Mouse (Mus musculus) heart, embryonic 15.5 days (tissue): ENCODE results near the gene Ppil6. TPM values are rescaled to one million over a fixed set of nuclear protein-coding genes. Genes with fewer than 3 reads are reported as not detected.
A peak's percentile ranks its signal among the peaks of the same experiment; 100 is the strongest.

Experiments used
- ATAC-seq: fragments of 200-750 bp; cut with Nextera tagmentation; replicated peaks from 2 replicates; pipeline ENCODE4 v1.8.0; 2017; ENCODE audit warnings: low read depth, moderate TSS enrichment; ENCODE audit not compliant: insufficient number of reproducible peaks, insufficient read depth, low FRiP score
- H3K27ac ChIP-seq: fragments of 300-500 bp; sonication (generic); 2 replicates; pipeline ENCODE4 v1.5.1; 2015; ENCODE audit warnings: mild to moderate bottlenecking, inconsistent platforms
- H3K27me3 ChIP-seq: fragments of 300-500 bp; sonication (generic); 2 replicates; pipeline ENCODE4 v1.6.1; 2015; ENCODE audit warnings: inconsistent platforms
- H3K36me3 ChIP-seq: fragments of 300-500 bp; sonication (generic); 2 replicates; pipeline ENCODE4 v1.6.1; 2015; ENCODE audit warnings: mild to moderate bottlenecking, inconsistent platforms
- H3K4me1 ChIP-seq: fragments of 300-500 bp; sonication (generic); replicated peaks from 2 replicates; pipeline ENCODE4 v1.6.1; 2015; ENCODE audit warnings: inconsistent platforms
- H3K4me2 ChIP-seq: fragments of 300-500 bp; sonication (generic); 2 replicates; pipeline ENCODE4 v1.6.1; 2015; ENCODE audit warnings: inconsistent platforms, mild to moderate bottlenecking, moderate library complexity
- H3K4me3 ChIP-seq: fragments of 300-500 bp; sonication (generic); 2 replicates; pipeline ENCODE4 v1.5.1; 2015; ENCODE audit warnings: mild to moderate bottlenecking, inconsistent platforms
- H3K9ac ChIP-seq: fragments of 300-500 bp; sonication (generic); 2 replicates; pipeline ENCODE4 v1.6.1; 2015; ENCODE audit warnings: mild to moderate bottlenecking, inconsistent platforms
- H3K9me3 ChIP-seq: fragments of 300-500 bp; sonication (generic); replicated peaks from 2 replicates; pipeline ENCODE4 v1.6.1; 2016; ENCODE audit warnings: inconsistent platforms
- WGBS: fragments of 180-500 bp; shearing (Covaris S2); methylation state at CpG from one replicate; pipeline ENCODE4 v1.1.7; 2015; ENCODE audit warnings: mixed read lengths; 5-methylcytosine and 5-hydroxymethylcytosine counted together
- polyA plus RNA-seq: library from polyadenylated mRNA; unstranded; fragments of >200 nt; fragmentation: Nextera tagmentation; extraction: Ambion mirVana; gene quantifications from 2 replicates; pipeline ENCODE4 v1.2.1, GENCODE M21; 2015

Ppil6 gene
- polyA plus RNA-seq, 1 experiment from 2014 or later: 2.2 TPM

GRCm38 (mm10) chr10:41479961-41480360 lies 10.3 kb upstream of the Ppil6 start:
- Histone ChIP-seq H3K27ac (no peak overlapping the region), H3K36me3 (peaks cover 45% of the 10 kb centered on the region), H3K4me1 (peaks cover 43% of the 10 kb centered on the region)

GRCm38 (mm10) chr10:41480938-41481880 lies 9.0 kb upstream of the Ppil6 start:
- Histone ChIP-seq H3K27me3 (no peaks in the 10 kb centered on the region), H3K4me1 (peaks cover 33% of the 10 kb centered on the region), H3K9me3 (no peaks in the 10 kb centered on the region), H3K36me3 (peaks cover 58% of the 10 kb centered on the region), H3K27ac (no peak overlapping the region), H3K4me2 (no peak overlapping the region), H3K9ac (no peak overlapping the region), H3K4me3 (no peak overlapping the region)
- WGBS: 50% methylated on average over 33 of the region's 33 CpGs
- no peak for ATAC-seq

More at GRCm38 (mm10) chr10:41479961-41480360, 10.3 kb upstream of the Ppil6 start:
- Histone ChIP-seq H3K4me2 (no peak overlapping the region), H3K4me3 (no peak overlapping the region), H3K9ac (no peak overlapping the region), H3K27me3 (no peaks in the 10 kb centered on the region), H3K9me3 (no peaks in the 10 kb centered on the region)
- ATAC-seq: no peak
- WGBS: 85% methylated on average over 3 of the region's 3 CpGs

GRCm38 (mm10) chr10:41482446-41482845 lies 7.8 kb upstream of the Ppil6 start:
- WGBS: 87% methylated on average over 7 of the region's 7 CpGs
- Histone ChIP-seq H3K4me3 (no peak overlapping the region), H3K27me3 (no peaks in the 10 kb centered on the region), H3K36me3 (peaks cover 70% of the 10 kb centered on the region), H3K4me1 (peaks cover 26% of the 10 kb centered on the region), H3K9me3 (no peaks in the 10 kb centered on the region), H3K27ac (no peak overlapping the region), H3K9ac (no peak overlapping the region), H3K4me2 (no peak overlapping the region)
- ATAC-seq: no peak

GRCm38 (mm10) chr10:41485778-41486177 lies 4.5 kb upstream of the Ppil6 start:
- no peaks in the 10 kb centered on the region for H3K9me3 ChIP-seq
- peaks cover 26% of the 10 kb centered on the region for H3K4me1 ChIP-seq
- H3K9ac ChIP-seq: no peak overlapping the region
- H3K27ac ChIP-seq: no peak overlapping the region
- no peak overlapping the region for H3K4me3 ChIP-seq
- H3K36me3 ChIP-seq: peaks cover 62% of the 10 kb centered on the region
- no peak overlapping the region for H3K4me2 ChIP-seq
- WGBS: 90% methylated on average over 16 of the region's 16 CpGs
- ATAC-seq: no peak
- H3K27me3 ChIP-seq: no peaks in the 10 kb centered on the region

GRCm38 (mm10) chr10:41486506-41487170 lies 3.6 kb upstream of the Ppil6 start:
- H3K27me3 ChIP-seq: no peaks in the 10 kb centered on the region
- H3K27ac ChIP-seq: no peak overlapping the region
- peaks cover 61% of the 10 kb centered on the region for H3K36me3 ChIP-seq
- 85% methylated on average over 14 of the region's 14 CpGs for WGBS
- H3K9ac ChIP-seq: no peak overlapping the region
- no peak overlapping the region for H3K4me2 ChIP-seq
- no peak overlapping the region for H3K4me3 ChIP-seq
- H3K4me1 ChIP-seq: peaks cover 18% of the 10 kb centered on the region
- H3K9me3 ChIP-seq: no peaks in the 10 kb centered on the region
- no peak for ATAC-seq

GRCm38 (mm10) chr10:41488877-41489276 lies 1.4 kb upstream of the Ppil6 start:
- peak overlapping the region; percentile 84 for H3K9ac ChIP-seq
- peaks cover 17% of the 10 kb centered on the region for H3K4me1 ChIP-seq
- ATAC-seq: no peak
- H3K27me3 ChIP-seq: no peaks in the 10 kb centered on the region
- peak overlapping the region; percentile 100 for H3K4me2 ChIP-seq
- peak overlapping the region; percentile 89 for H3K4me3 ChIP-seq
- H3K27ac ChIP-seq: no peak overlapping the region; the same call in 1 of the 2 replicates
- peaks cover 41% of the 10 kb centered on the region for H3K36me3 ChIP-seq
- 37% methylated on average over 7 of the region's 7 CpGs for WGBS
- no peaks in the 10 kb centered on the region for H3K9me3 ChIP-seq

GRCm38 (mm10) chr10:41489294-41489693 lies 945 bp upstream of the Ppil6 start:
- H3K4me1 ChIP-seq: peaks cover 17% of the 10 kb centered on the region
- no peaks in the 10 kb centered on the region for H3K9me3 ChIP-seq
- peak overlapping the region; percentile 87; the same call in 1 of the 2 replicates for H3K27ac ChIP-seq
- peak overlapping the region; percentile 100 for H3K4me2 ChIP-seq
- H3K27me3 ChIP-seq: no peaks in the 10 kb centered on the region
- WGBS: 30% methylated on average over 8 of the region's 8 CpGs
- H3K9ac ChIP-seq: peak overlapping the region; percentile 84
- H3K4me3 ChIP-seq: peak overlapping the region; percentile 89
- H3K36me3 ChIP-seq: peaks cover 37% of the 10 kb centered on the region
- no peak for ATAC-seq

- ATAC-seq: no peak
- no peak overlapping the region for H3K27ac ChIP-seq
- peak overlapping the region; percentile 100 for H3K4me2 ChIP-seq
- H3K27me3 ChIP-seq: no peaks in the 10 kb centered on the region
- H3K4me3 ChIP-seq: peak overlapping the region; percentile 89
- under 1% methylated on average over 29 of the region's 29 CpGs for WGBS
- H3K9ac ChIP-seq: peak overlapping the region; percentile 84
- H3K4me1 ChIP-seq: peaks cover 17% of the 10 kb centered on the region
- peaks cover 26% of the 10 kb centered on the region for H3K36me3 ChIP-seq
- no peaks in the 10 kb centered on the region for H3K9me3 ChIP-seq
These were observed 257 bp downstream of the Ppil6 start for GRCm38 (mm10) chr10:41490518-41490873.

- H3K4me1 ChIP-seq: peaks cover 17% of the 10 kb centered on the region
- 0 out of 2 replicates have a peak overlapping the region, but pooled peaks have one; percentile 100 for H3K4me2 ChIP-seq
- no peak overlapping the region for H3K4me3 ChIP-seq
- ATAC-seq: no peak
- peaks cover 19% of the 10 kb centered on the region for H3K36me3 ChIP-seq
- no peak overlapping the region for H3K9ac ChIP-seq
- 50% methylated on average over 4 of the region's 4 CpGs for WGBS
- no peaks in the 10 kb centered on the region for H3K9me3 ChIP-seq
- H3K27me3 ChIP-seq: no peaks in the 10 kb centered on the region
- H3K27ac ChIP-seq: no peak overlapping the region
These were observed 872 bp downstream of the Ppil6 start for GRCm38 (mm10) chr10:41491111-41491510.

GRCm38 (mm10) chr10:41500941-41501340 lies 10.7 kb downstream of the Ppil6 start:
- H3K4me1 ChIP-seq: peaks cover 9% of the 10 kb centered on the region
- WGBS: 32% methylated on average over 4 of the region's 4 CpGs
- H3K27me3 ChIP-seq: no peaks in the 10 kb centered on the region
- no peaks in the 10 kb centered on the region for H3K9me3 ChIP-seq
- ATAC-seq: 0 out of 2 replicates have a peak, but pooled peaks have one; percentile 45
- no peaks in the 10 kb centered on the region for H3K36me3 ChIP-seq
- H3K27ac ChIP-seq: peak overlapping the region; percentile 53
- H3K9ac ChIP-seq: no peak overlapping the region
- H3K4me3 ChIP-seq: no peak overlapping the region
- H3K4me2 ChIP-seq: no peak overlapping the region

- no peak overlapping the region for H3K27ac ChIP-seq
- no peak overlapping the region for H3K9ac ChIP-seq
- H3K4me2 ChIP-seq: no peak overlapping the region
- ATAC-seq: no peak
- H3K9me3 ChIP-seq: no peaks in the 10 kb centered on the region
- H3K36me3 ChIP-seq: no peaks in the 10 kb centered on the region
- 100% methylated on average over 1 of the region's 1 CpGs for WGBS
- H3K27me3 ChIP-seq: no peaks in the 10 kb centered on the region
- peaks cover 9% of the 10 kb centered on the region for H3K4me1 ChIP-seq
- H3K4me3 ChIP-seq: no peak overlapping the region
These were observed 14.8 kb downstream of the Ppil6 start for GRCm38 (mm10) chr10:41504996-41505395.
